Mouse (Mus musculus): ENCODE results near the gene Ccdc89.

Gene Ccdc89

GRCm38 (mm10) chr7:90426020-90427001 is at the start of gene Ccdc89:
Ccdc89 (plus strand) TSS chr7:90426577.
- peak; percentile 68 for DNase-seq (ENCODE audit: low read depth)

GRCm38 (mm10) chr7:90384411-90384810 is 42.0 kb upstream of the Ccdc89 start:
- DNase-seq (ENCODE audit: low read depth), result no peak

GRCm38 (mm10) chr7:90386885-90387459 is 39.4 kb upstream of the Ccdc89 start:
- DNase-seq (ENCODE audit: low read depth), result no peak

GRCm38 (mm10) chr7:90389765-90390164 is 36.6 kb upstream of the Ccdc89 start:
- DNase-seq (ENCODE audit: low read depth), result no peak

GRCm38 (mm10) chr7:90395073-90395472 is 31.3 kb upstream of the Ccdc89 start:
- DNase-seq (ENCODE audit: low read depth), result no peak

- no peak for DNase-seq (ENCODE audit: low read depth)
Observed at GRCm38 (mm10) chr7:90395928-90396327, 30.4 kb upstream of the Ccdc89 start.

GRCm38 (mm10) chr7:90409934-90410333 is 16.4 kb upstream of the Ccdc89 start:
- DNase-seq (ENCODE audit: low read depth), result peak; percentile 89

- DNase-seq (ENCODE audit: low read depth), result no peak
Observed at GRCm38 (mm10) chr7:90427006-90427405, 629 bp downstream of the Ccdc89 start.

GRCm38 (mm10) chr7:90432221-90432620 is 5.8 kb downstream of the Ccdc89 start:
- DNase-seq (ENCODE audit: low read depth), result no peak

- DNase-seq (ENCODE audit: low read depth), result no peak
Observed at GRCm38 (mm10) chr7:90440044-90440443, 13.7 kb downstream of the Ccdc89 start.

GRCm38 (mm10) chr7:90442070-90442469 is 15.7 kb downstream of the Ccdc89 start:
- no peak for DNase-seq (ENCODE audit: low read depth)

- peak; percentile 99 for DNase-seq (ENCODE audit: low read depth)
Observed at GRCm38 (mm10) chr7:90442518-90443080, 16.2 kb downstream of the Ccdc89 start, which contains the start of gene Crebzf. Crebzf (plus strand) TSS chr7:90442729.

- peak; percentile 83 for DNase-seq (ENCODE audit: low read depth)
Observed at GRCm38 (mm10) chr7:90443101-90444091, 17.0 kb downstream of the Ccdc89 start.

- DNase-seq (ENCODE audit: low read depth), result peak; percentile 61
Observed at GRCm38 (mm10) chr7:90444206-90444605, 17.8 kb downstream of the Ccdc89 start.

GRCm38 (mm10) chr7:90456149-90456844 is 29.9 kb downstream of the Ccdc89 start:
- no peak for DNase-seq (ENCODE audit: low read depth)

GRCm38 (mm10) chr7:90456845-90457468 is 30.6 kb downstream of the Ccdc89 start, which contains the start of gene Tmem126a:
Tmem126a (minus strand) TSS chr7:90457229.
- DNase-seq (ENCODE audit: low read depth), result peak; percentile 91

GRCm38 (mm10) chr7:90457517-90457916 is 31.1 kb downstream of the Ccdc89 start:
- DNase-seq (ENCODE audit: low read depth), result no peak

- DNase-seq (ENCODE audit: low read depth), result no peak
Observed at GRCm38 (mm10) chr7:90460330-90460729, 34.0 kb downstream of the Ccdc89 start.

GRCm38 (mm10) chr7:90460930-90461329 is 34.6 kb downstream of the Ccdc89 start:
- peak; percentile 68 for DNase-seq (ENCODE audit: low read depth)

- no peak for DNase-seq (ENCODE audit: low read depth)
Observed at GRCm38 (mm10) chr7:90461441-90461840, 35.1 kb downstream of the Ccdc89 start.

Measured in induced T-regulatory cell, adult 2 months (primary cell).